In the genomic region with DNA sequence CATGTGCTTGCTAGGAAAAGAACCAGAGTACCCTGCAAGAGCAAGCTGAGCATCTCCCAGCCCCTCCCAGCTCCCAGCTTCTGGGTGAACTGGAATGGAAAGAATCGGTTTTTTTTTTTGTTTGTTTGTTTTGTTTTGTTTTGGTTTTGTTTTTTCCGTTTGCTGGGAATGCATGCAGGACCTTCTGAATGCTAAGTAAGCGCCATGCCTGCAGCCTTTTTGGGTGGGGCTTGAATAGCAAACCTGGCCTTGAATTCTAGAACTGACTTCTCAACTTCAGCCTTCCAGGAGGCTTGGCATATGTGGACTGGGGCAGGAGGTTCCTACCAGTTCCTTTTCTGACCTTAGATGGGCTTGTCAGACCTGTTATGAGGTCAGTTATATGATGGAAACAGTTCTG, we compare ENCODE assay signal across 27 mouse cellular contexts. TPM values are rescaled to one million over a fixed set of nuclear protein-coding genes. Genes with fewer than 3 reads are reported as not detected.
DNase-seq lines count a peak whose midpoint lies in the region; ATAC-seq and TF ChIP-seq lines count a peak whose summit lies in the region.
"Had no signal": no experiment of that assay in that cellular context is flagged by ENCODE, and none has a peak within 500 bp of the region (broad histone marks: within the 10 kb centered on the region; RNA-seq: fewer than 3 reads in every experiment).

No protein-coding gene starts in this region.

- peaks cover 4% of the 10 kb centered on the region; the same call in 1 of the 2 replicates for H3K4me1 ChIP-seq in heart, embryonic 11.5 days (ENCODE audit: control insufficient read depth, insufficient read depth, low read length)
- peaks cover 92% of the 10 kb centered on the region for H3K4me1 ChIP-seq in E14TG2a.4 (replicated peaks; ENCODE audit: low read depth, low read length)
- peaks cover 20% of the 10 kb centered on the region for H3K4me1 ChIP-seq in brown adipose tissue, adult 24 weeks (ENCODE audit: control insufficient read depth, insufficient read depth, insufficient read length, low read length)
- H3K4me1 ChIP-seq in hindbrain, postnatal 0 days (ENCODE audit: insufficient read depth, low read length) = no peaks in the 10 kb centered on the region
- H3K4me1 ChIP-seq: intestine, embryonic 15.5 days; limb, embryonic 12.5 days; midbrain, embryonic 13.5 days; neural tube, embryonic 13.5 days had no signal

- H3K4me2 ChIP-seq in heart, embryonic 11.5 days = no peak overlapping the region
- H3K4me2 ChIP-seq in hindbrain, postnatal 0 days (ENCODE audit: low read depth, low read length) = no peak overlapping the region
- H3K4me2 ChIP-seq: heart, embryonic 12.5 days; intestine, embryonic 15.5 days; limb, embryonic 12.5 days; liver, embryonic 13.5 days; midbrain, embryonic 13.5 days; neural tube, embryonic 13.5 days had no signal

- 53% methylated on average over 3 of the region's 3 CpGs for WGBS in heart, embryonic 11.5 days (ENCODE audit: insufficient replicate concordance)
- WGBS in hindbrain, postnatal 0 days = 75% methylated on average over 3 of the region's 3 CpGs

- no peak for ATAC-seq in heart, embryonic 11.5 days (replicated peaks; ENCODE audit: insufficient number of reproducible peaks, low FRiP score, low TSS enrichment)
- ATAC-seq in hindbrain, postnatal 0 days = no peak
- ATAC-seq: activated CD4-positive, CD25-positive, alpha-beta regulatory T cell, adult 4 months; CD4-positive, CD25-positive, alpha-beta regulatory T cell, adult 4 months; forebrain, embryonic 16.5 days; hindbrain, embryonic 16.5 days; intestine, embryonic 15.5 days; midbrain, embryonic 13.5 days had no signal

- no peak overlapping the region for H3K4me3 ChIP-seq in heart, embryonic 11.5 days (ENCODE audit: low read depth, low read length)
- H3K4me3 ChIP-seq in E14TG2a.4 (replicated peaks; ENCODE audit: low read length) = peak overlapping the region; percentile 32; the same call in 1 of the 2 replicates
- no peak overlapping the region for H3K4me3 ChIP-seq in brown adipose tissue, adult 24 weeks (ENCODE audit: insufficient read depth, low read depth, low read length)
- no peak overlapping the region for H3K4me3 ChIP-seq in hindbrain, postnatal 0 days (ENCODE audit: low read length)
- H3K4me3 ChIP-seq: erythroblast, embryonic 14.5 days; heart, embryonic 12.5 days; intestine, embryonic 15.5 days; limb, embryonic 12.5 days; liver, embryonic 13.5 days; midbrain, embryonic 13.5 days; neural tube, embryonic 13.5 days had no signal

- DNase-seq in heart, postnatal 10 days = no peak
- DNase-seq in ES-CJ7 (ENCODE audit: low read depth, low spot score) = peak; percentile 72
- DNase-seq in frontal cortex, postnatal 36 days (ENCODE audit: low spot score in 2 of 2) = no peak
- DNase-seq in hindbrain, postnatal 0 days (ENCODE audit: low spot score) = no peak
- DNase-seq: adrenal gland, adult 2 months; cerebellum, adult 2 months; cerebellum, postnatal 14 days; heart, postnatal 14 days; kidney, adult 9 months; kidney, postnatal 14 days; liver, embryonic 13.5 days; lung, adult 2 months; thymus, postnatal 14 days had no signal

- no peaks in the 10 kb centered on the region for H3K36me3 ChIP-seq in heart, embryonic 11.5 days (ENCODE audit: control insufficient read depth, insufficient read depth, low read length)
- no peaks in the 10 kb centered on the region for H3K36me3 ChIP-seq in E14TG2a.4 (ENCODE audit: insufficient read depth, low read length)
- H3K36me3 ChIP-seq in hindbrain, postnatal 0 days (ENCODE audit: insufficient read depth, low read length) = no peaks in the 10 kb centered on the region
- H3K36me3 ChIP-seq: heart, embryonic 12.5 days; intestine, embryonic 15.5 days; limb, embryonic 12.5 days; liver, embryonic 13.5 days; midbrain, embryonic 13.5 days; neural tube, embryonic 13.5 days had no signal

- TF ChIP-seq CTCF in E14TG2a.4 (conservative IDR thresholded peaks at IDR 0.05; ENCODE audit: low read length) = no peak
- TF ChIP-seq CTCF in hindbrain, postnatal 0 days (IDR thresholded peaks at IDR 0.05; ENCODE audit: low read depth) = no peak

- H3K9ac ChIP-seq in heart, embryonic 11.5 days (ENCODE audit: low read depth, low read length) = no peak overlapping the region
- no peak overlapping the region for H3K9ac ChIP-seq in hindbrain, postnatal 0 days (replicated peaks; ENCODE audit: low read length)
- H3K9ac ChIP-seq: heart, embryonic 12.5 days; intestine, embryonic 15.5 days; limb, embryonic 12.5 days; liver, embryonic 13.5 days; midbrain, embryonic 13.5 days; neural tube, embryonic 13.5 days had no signal

- intact Hi-C loops in heart, postnatal 10 days (cut with DNase I) = no loop called here

- H3K27me3 ChIP-seq in heart, embryonic 11.5 days (ENCODE audit: control insufficient read depth, insufficient read depth, low read length) = no peaks in the 10 kb centered on the region
- H3K27me3 ChIP-seq in E14TG2a.4 (ENCODE audit: insufficient read depth, low read length) = no peaks in the 10 kb centered on the region
- no peaks in the 10 kb centered on the region for H3K27me3 ChIP-seq in hindbrain, postnatal 0 days (ENCODE audit: insufficient read depth, low read length)
- H3K27me3 ChIP-seq: heart, embryonic 12.5 days; intestine, embryonic 15.5 days; limb, embryonic 12.5 days; liver, embryonic 13.5 days; midbrain, embryonic 13.5 days; neural tube, embryonic 13.5 days had no signal

- peak overlapping the region; percentile 29 for H3K27ac ChIP-seq in heart, embryonic 11.5 days (ENCODE audit: low read depth, low read length)
- H3K27ac ChIP-seq in brown adipose tissue, adult 24 weeks (replicated peaks; ENCODE audit: low read depth, low read length) = peak overlapping the region; percentile 44
- no peak overlapping the region for H3K27ac ChIP-seq in hindbrain, postnatal 0 days
- H3K27ac ChIP-seq: intestine, embryonic 15.5 days; limb, embryonic 12.5 days; liver, embryonic 13.5 days; macrophage; midbrain, embryonic 13.5 days; neural tube, embryonic 13.5 days had no signal

- H3K9me3 ChIP-seq in heart, embryonic 11.5 days (replicated peaks; ENCODE audit: control insufficient read depth, low read length) = 0 out of 2 replicates have a peak, but pooled peaks cover 3% of the 10 kb centered on the region
- no peaks in the 10 kb centered on the region for H3K9me3 ChIP-seq in E14TG2a.4 (ENCODE audit: low read length)
- H3K9me3 ChIP-seq in hindbrain, postnatal 0 days (ENCODE audit: low read length) = no peaks in the 10 kb centered on the region
- H3K9me3 ChIP-seq: intestine, embryonic 15.5 days; limb, embryonic 12.5 days; liver, embryonic 13.5 days; midbrain, embryonic 13.5 days; neural tube, embryonic 13.5 days had no signal

RNA-seq across cellular contexts. Expression of gene Ncoa3, which starts 16.2 kb away (rescaled TPM):
- polyA plus RNA-seq in heart, embryonic 11.5 days (2014; fragmentation: Nextera tagmentation; extraction: Ambion mirVana) = 14.2 and 15.6 TPM in 2 replicates
- 10 to 100 TPM; 27.6 to 28.4 TPM for total RNA-seq in heart, postnatal 10 days (2021)
- 7.8 and 10.1 TPM in 2 replicates for polyA plus RNA-seq in brown adipose tissue, adult 24 weeks (2012; ENCODE audit: insufficient read depth, insufficient read length, missing spikeins)
- 28.3 and 29.2 TPM in 2 replicates for total RNA-seq in hindbrain, postnatal 0 days (2014; rRNA removed)
- polyA plus RNA-seq in hindbrain, postnatal 0 days (2015; fragmentation: Nextera tagmentation; extraction: Ambion mirVana) = 10.7 and 10.8 TPM in 2 replicates
